Mouse (Mus musculus) skeletal muscle tissue, adult 2 months (tissue): Measurements from ENCODE around the gene Sem1.
A peak's percentile ranks its signal among the peaks of the same experiment; 100 is the strongest.
"Not testable (repeated sequence)": the region's sequence is repeated elsewhere in the genome, so short reads cannot be mapped to it uniquely, and the experiment has no call there.

ENCODE experiments used
- DNase-seq: peaks from one replicate; pipeline ENCODE4 v3.0.0-alpha.2; 2012; ENCODE audit warnings: low read depth, low spot score

The Sem1 gene

GRCm38 (mm10) chr6:6578304-6579149, at the start of gene Sem1:
Gene Sem1, minus strand, starts transcription at chr6:6578663.
- peak; percentile 83 for DNase-seq

GRCm38 (mm10) chr6:6622846-6623749, 44.6 kb upstream of the Sem1 start:
- DNase-seq, result peak; percentile 5

- no peak for DNase-seq
Measured at GRCm38 (mm10) chr6:6603561-6604544, 25.4 kb upstream of the Sem1 start.

GRCm38 (mm10) chr6:6586313-6586712, 7.8 kb upstream of the Sem1 start:
- no peak for DNase-seq

GRCm38 (mm10) chr6:6581849-6582248, 3.4 kb upstream of the Sem1 start:
- no peak for DNase-seq

GRCm38 (mm10) chr6:6577741-6578284, 650 bp downstream of the Sem1 start:
- peak; percentile 9 for DNase-seq

GRCm38 (mm10) chr6:6577291-6577690, 1.2 kb downstream of the Sem1 start:
- no peak for DNase-seq

- DNase-seq, result no peak
Measured at GRCm38 (mm10) chr6:6575796-6576195, 2.7 kb downstream of the Sem1 start.

GRCm38 (mm10) chr6:6568436-6568835, 10.0 kb downstream of the Sem1 start:
- no peak for DNase-seq

- DNase-seq, result no peak
Measured at GRCm38 (mm10) chr6:6563691-6564090, 14.8 kb downstream of the Sem1 start.

GRCm38 (mm10) chr6:6562716-6563115, 15.7 kb downstream of the Sem1 start:
- no peak for DNase-seq

- DNase-seq, result no peak
Measured at GRCm38 (mm10) chr6:6557647-6558046, 20.8 kb downstream of the Sem1 start.

- no peak for DNase-seq
Measured at GRCm38 (mm10) chr6:6552006-6552405, 26.5 kb downstream of the Sem1 start.

- DNase-seq, result no peak
Measured at GRCm38 (mm10) chr6:6547997-6548396, 30.5 kb downstream of the Sem1 start.

- DNase-seq, result no peak
Measured at GRCm38 (mm10) chr6:6544255-6544645, 34.2 kb downstream of the Sem1 start.

- no peak for DNase-seq
Measured at GRCm38 (mm10) chr6:6543606-6544254, 34.7 kb downstream of the Sem1 start.

- DNase-seq, result no peak
Measured at GRCm38 (mm10) chr6:6542133-6542532, 36.3 kb downstream of the Sem1 start.

GRCm38 (mm10) chr6:6536781-6537466, 41.5 kb downstream of the Sem1 start:
- no peak for DNase-seq

- DNase-seq, result not testable (repeated sequence)
Measured at GRCm38 (mm10) chr6:6536359-6536758, 42.1 kb downstream of the Sem1 start.
